Mouse (Mus musculus) kidney, adult 11 months (tissue): ENCODE data around the gene Chchd4.

Source experiments
- DNase-seq: peaks from one replicate; pipeline ENCODE4 v3.0.0; 2022

Gene Chchd4

DNA sequence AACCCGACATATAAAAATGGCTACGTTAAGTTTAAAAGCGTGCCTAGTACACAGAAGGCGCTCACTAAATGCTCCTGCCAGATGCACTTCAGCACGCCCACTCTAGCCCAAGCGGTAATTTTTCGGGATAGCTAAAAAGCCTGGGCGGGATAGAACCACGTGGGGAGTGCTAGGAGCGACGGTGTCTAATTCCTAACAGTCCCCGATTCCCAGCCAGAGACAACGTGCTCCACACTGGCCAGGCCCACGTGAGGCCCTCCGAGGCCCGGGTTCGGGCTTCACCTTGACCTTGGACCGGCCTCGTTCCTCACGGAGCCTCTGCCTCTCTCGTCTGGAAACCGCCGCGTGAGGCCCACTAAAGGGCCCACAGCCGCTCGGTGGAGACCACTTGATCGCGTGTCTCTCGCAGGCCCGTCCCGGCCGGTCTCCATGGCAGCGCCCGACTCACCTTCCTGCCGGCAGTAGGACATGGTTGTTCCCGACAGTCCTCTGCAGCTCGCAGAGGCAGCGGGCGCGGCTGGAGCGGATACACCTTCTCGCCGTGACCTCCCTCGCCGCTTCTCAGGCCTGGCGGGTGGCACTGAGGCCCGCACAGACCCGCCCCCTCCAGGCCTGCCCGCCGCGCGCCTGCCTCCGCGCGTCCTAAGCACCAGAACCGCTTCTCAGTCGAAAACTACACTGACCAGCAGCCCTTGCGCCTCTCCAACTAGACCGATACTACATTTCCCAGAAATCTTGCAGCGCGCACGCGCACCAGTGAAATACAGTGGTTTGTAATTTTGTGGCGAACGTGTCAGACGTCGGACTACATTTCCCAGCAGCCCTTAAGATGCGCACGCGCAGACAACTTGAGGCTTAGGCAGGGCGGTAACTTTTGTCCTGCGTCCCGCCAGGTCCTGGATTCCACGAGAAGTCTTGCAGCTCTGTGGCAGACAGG is at the start of gene Chchd4, which contains the start of gene Tmem43:
Gene Chchd4, minus strand, starts transcription at position 679 of the 937 bp plus-strand sequence.
Gene Tmem43, plus strand, starts transcription at position 836 of the 937 bp plus-strand sequence.
- peak; percentile 100 for DNase-seq

DNA sequence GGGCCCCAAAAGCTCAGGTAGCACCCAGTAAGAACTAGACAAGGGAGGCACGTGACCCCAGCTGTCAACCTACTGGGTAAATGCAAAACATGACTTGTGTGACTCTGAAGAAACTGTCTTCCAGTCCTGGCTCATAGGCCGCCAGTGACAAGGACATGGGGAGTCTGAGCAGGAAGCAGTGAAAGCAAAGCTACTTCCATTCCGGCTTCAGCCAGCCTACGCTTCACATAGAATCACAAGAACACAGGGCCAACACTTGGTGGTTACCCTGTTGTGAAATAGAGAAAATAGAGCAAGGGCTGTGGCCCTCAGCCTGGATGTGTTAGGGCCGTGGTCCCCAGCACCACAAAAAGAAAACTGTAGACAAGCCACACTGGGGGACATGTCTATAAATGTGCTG is 49.5 kb upstream of the Chchd4 start:
- DNase-seq, result no peak

DNA sequence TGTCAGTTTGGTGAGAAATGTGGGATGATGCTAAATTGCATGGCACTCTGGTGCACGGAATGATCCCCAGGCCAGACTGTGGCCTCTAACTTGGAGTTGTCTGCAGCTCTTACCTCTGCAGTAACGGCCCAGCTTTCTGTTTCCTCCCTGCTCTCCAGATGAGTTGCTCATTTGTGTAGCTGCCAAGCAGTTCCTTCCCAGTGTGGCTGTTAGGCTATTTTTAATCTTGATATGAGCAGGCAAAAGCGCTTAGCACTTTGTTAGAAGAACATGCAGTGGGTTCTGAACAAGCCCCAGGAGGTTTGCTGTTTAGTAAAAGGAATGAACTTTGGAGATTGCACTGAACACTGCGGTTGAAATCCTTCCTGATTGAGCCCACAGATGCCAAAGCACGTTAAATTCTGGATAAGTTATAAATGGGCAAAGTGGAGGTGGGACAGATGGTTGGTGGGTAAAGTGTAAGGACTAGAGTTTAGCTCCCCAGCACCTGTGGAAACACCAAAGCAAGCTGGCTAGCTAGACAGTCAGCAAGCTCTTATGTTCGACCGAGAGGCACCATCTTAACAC is 45.2 kb upstream of the Chchd4 start:
- no peak for DNase-seq

DNA sequence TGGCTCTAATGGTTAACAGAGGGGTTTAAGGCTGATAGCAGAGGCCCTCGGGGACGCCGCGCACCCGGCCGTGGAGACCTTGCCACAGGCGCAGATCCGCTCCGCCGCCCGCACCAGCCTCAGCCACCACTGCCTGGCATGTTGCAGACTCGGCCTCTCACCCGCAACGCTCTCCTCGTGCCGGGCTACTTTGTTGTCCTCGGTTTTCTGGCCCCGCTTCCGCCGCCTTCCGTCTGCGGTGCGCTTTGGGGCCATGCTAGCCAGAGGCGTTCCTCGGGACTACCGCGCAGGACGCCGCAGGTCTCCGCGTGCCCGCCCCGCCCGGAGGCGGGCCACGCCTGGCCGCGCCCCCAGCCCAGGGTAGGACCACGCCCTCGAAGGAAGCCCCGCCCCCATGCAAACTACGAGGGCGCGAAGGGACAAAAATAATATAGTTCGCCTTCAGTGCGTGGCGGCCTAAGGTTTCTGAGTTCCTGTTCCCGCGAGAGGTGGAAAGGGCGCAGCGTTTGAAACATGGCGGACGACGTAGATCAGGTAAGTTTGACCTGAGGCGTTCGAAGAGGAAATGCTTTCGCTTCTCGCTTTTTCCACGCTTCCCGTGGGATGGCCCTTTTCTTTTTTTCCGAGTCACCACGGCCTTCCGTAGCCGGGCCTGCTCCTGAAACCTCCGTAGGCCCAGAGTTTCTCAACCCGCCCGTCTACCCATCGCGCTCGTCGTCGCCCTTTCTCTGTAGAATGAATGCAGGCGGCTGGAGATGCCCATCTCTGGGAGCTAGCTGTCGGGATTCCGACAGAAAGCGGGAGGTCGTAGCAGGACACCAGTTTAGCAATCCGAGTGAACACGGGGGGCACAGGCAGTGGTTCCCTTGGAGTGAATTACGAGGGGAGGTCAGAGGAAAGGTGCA is 42.5 kb upstream of the Chchd4 start, which contains the start of the genes Xpc and Lsm3:
Gene Xpc, minus strand, starts transcription at position 344 of the 905 bp plus-strand sequence.
Gene Lsm3, plus strand, starts transcription at position 384 of the 905 bp plus-strand sequence.
- DNase-seq, result peak; percentile 97

DNA sequence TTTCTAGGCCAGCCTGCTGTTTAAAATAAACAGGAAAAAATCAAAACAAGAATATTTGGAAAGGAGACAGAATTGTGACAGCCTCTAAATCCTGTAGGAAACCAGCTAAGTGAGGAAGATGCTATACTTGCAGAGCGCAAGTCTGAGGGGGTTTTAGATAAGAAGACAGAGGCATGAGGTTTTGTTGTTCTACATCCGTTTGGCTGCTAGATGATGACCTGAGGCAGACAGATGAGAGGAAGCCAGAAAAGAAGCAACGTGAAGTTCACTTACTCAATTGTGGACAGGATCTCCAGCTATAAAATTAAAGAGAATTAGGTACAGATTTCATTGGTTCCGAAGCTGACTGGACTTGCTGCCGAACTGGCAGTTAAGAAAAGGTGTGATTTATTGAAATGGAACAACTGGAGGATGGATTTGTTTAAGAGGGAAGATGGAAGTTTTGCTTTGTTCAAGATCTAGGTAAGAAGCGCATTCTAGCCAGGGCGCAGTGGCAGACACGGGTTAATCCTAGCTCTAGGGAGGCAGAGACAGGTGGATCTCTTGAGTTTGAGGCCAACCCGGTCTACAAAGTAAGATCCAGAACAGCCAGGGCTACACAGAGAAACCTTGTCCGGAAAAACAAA is 41.5 kb upstream of the Chchd4 start:
- no peak for DNase-seq

DNA sequence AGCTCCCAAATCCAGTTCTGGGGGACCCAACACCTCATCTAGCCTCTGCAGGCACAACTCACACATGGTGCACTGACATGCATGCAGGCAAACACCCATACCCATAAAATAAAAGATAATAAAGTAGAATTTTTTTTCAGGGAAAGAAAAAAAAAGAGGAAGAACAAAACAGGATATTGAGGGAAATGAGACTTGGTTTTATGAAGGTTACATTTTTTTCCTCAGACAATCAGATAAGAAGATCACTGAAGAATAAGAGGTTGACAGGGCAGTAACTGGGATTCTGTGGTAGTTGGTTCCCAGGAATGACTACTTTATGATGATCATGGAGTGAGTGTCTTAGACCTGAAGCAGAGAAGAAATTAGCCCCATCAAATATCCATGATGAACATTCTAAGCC is 40.8 kb upstream of the Chchd4 start:
- no peak for DNase-seq

DNA sequence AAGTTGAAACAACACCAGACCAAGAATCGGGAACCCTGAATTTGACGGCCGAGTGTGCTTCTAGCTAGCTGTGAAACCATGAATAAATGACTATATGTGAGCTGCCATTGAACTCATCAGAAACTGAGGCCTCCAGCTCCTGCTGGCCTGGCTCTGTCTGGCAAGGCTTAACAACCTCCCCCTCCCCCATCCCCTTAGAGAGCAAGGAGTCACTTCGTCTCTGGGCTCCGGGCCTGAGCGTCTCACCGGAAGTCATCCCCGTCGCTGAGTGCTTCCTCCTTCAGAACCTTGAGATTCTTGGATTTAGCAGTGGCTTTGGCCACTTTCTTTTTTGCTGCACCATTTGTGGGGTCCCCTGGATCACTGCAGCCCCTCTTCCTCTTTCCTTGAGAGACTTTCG is 36.9 kb upstream of the Chchd4 start:
- DNase-seq, result no peak

DNA sequence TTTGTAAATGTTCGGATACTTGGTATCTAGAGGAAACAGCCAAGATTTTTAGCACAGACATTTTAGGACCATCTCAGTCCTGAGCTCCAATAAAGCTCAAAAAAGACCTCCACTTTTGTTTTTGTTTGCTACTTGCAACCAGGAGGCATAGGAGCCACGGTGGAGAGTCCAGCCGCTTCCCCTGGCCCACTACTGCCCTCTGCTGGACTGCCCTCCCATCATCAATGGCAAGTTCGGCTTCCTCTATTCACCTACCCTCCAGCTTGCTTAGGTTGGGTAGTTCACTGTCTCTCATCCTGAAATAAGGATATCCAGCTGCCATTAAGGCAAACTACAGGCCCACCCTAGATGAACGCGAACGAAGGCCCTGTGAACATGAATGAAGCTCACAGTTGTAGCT is 36.0 kb upstream of the Chchd4 start:
- DNase-seq, result peak; percentile 47

DNA sequence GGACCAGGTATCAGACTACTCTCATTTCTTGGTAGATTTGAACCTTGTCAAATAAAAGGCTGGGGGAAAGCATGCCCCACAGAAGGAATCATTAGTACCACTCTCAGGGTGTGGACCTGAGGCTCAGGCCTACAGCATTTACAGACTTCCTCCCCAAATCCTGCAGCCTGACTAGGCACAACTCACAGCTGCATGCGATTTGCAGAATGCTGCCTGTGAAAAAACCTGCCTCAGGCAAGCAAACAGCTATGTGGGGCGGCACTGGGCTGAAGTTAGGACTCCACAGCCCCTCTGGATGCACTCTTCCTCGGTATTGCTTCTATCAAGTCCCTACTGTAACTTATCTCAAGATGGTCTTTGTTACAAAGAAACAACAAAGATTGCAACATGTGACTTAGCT is 34.7 kb upstream of the Chchd4 start:
- no peak for DNase-seq

DNA sequence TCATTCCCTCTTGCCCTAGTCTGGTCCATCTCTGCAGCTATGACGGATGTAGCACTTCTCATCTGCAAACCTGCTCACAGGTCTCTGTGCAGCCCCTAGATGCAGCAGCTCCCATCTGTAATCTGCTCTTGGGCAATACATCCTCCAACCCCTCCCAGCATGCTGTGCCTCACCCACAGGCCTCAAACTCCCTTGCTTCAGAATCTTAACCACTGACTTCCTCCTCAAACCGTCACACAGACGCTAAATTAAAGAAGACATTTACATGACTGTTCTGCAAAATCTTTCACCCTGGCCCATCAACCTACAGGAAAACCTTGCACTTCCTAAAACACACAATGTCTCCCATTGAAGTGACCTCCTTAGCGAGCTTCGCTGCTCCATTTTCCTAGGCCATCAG is 32.7 kb upstream of the Chchd4 start:
- no peak for DNase-seq

DNA sequence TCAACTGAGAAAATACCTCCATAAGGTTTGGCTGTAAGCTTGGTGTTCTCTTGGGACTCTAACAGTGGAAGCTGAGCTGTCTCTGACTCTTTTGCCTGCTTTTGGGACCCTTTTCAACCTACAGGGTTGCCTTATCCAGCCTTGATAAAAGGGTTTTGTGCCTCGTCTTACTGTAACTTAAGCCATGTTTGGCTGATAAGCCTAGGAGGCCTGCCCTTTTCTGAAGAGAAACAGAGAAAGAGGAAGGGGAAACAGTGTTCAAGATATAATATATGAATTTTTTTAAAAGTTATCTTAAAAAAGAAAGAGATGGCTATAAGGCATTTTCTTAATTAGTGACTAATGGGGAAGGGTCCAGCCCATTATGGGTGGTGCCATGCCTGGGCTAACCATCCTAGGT is 30.0 kb upstream of the Chchd4 start:
- DNase-seq, result no peak

DNA sequence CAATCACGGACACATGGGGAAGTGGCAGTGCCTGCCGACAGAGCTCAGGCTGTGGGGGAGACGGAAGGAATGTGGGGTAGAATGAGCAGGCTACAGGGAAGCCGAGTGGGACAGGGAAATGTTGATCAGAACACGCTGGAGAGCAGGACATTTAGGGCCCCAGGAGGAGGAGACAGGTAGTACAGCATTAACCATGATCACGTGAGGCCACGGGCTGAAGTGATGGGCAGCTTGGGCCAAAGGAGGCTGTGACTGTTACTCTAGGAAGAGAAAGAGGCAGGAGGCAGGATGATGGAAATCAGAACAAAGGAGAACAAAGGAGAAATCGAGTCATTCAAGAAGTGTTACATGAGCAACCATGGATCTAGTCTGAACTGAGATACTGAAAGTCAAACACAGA is 21.2 kb upstream of the Chchd4 start:
- DNase-seq, result no peak

DNA sequence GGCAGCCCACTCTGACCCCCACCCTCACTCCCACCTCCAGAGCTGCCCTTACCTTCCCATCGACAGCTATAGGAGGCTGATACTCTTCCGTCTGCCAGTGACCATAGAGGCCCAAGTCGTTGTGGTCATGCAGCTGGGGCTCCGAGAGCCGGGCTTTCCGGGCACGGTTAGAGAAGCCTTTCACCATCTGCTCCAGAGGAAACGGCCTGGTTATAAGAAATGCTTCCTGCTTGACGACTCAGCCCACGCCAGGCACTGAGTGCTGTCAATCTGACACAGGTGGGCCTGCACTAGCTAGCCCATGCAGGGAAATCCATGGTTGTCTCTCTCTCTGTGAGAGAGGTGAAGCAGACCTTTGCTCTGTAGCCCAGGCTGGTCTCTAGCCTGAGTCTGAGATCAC is 19.7 kb upstream of the Chchd4 start:
- DNase-seq, result no peak

DNA sequence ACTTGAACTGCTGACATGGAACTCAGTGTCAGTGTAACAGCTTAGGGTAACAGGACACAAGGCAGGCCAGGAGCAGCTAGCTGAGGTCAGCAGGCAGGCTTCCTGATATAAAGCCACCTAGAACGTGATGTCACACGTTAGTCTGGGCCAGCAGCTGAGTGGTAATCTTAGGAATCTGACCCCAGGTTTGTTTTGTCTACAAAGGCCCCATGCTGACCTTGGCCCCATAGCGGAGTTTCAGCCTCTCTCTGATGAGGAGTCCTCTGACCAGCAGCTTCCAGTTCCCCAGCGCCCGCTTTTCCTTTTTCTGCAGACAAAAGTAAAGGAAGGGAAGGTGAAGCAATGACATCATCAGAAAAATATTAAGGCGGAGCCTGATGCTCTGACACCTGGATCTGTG is 17.7 kb upstream of the Chchd4 start:
- DNase-seq, result no peak

DNA sequence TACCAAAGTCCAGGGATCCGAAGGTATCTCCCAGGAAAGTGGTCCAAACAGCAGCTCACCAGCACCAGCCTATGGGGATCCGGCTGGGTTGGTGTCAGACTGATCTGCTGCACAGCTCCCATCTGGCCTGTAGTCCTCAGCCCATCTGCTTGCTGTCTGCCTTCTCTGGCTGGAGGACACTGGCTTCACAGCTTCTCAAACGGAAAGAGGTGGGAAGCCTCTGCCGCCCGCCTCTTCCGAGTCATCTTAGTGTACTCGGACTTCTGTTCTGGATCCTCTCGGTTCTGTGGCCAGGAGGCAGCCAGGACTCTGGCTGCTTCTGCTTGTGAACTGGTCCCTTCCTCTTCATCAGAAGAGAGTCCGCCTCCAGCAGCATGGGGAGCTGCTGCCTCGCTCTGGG is 16.5 kb upstream of the Chchd4 start:
- no peak for DNase-seq

DNA sequence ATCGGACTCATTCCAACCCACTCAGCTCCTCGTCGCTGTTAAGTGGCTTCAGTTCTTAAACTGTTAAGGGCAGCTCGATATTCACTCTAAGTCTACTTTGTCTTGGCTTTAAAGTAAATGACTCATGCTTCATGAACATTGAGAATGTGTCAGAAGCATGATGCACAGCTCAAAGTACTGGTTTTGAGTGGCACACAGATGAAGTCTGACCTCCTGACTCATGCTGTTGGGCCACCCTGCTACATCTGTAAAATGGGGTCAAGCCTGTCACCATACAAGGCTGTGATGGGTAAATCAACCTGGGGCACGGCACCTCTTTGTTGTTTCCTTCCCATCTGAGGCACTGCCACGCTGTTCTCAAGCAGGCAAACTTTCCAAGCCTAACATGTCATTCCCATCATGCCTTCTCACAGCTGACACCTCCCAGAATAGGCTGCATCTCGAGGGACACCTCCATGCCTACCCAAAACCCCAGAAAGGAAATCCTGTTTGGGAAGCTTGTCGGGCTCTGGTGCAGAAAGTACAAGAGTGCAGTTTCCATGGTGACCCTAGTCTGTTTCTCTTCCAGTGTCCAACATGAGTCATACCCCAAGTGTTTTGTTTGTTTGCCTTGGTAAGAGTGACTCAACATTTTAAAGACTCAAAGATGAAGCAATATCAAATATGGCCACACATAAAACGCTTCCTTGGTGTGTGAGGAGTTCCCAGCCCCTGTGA is 15.3 kb upstream of the Chchd4 start:
- DNase-seq, result no peak

DNA sequence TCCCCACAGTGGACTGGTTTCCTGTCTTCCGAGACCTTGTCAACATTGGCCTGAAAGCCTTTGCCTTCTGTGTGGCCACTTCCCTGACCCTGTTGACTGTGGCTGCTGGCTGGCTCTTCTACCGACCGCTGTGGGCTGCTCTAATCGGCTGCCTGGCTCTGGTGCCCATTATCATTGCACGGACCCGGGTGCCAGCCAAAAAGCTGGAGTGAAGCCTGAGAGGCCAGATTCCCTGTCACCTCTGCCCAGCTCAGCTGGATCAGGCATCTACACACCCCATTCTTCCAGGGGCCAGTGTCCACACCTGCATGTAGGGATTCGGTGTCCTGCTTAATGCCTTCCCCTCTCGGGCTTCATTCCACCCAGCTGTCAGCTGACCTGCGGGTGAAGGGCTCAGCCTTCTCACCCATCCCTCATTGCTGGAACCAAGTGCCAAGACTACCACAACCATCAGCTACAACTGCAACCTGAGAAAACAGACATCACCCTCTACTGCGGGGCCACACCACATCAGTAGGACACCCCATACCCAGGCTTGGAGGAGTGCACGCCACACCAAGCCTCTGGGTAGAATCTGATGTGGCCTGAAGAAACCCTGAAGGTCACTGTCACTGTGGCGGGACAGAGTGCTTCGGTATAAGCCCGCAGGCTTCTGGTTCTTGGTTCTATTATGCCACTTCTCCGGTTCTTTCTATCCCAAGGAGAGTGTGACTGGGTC is 13.5 kb upstream of the Chchd4 start:
- no peak for DNase-seq

DNA sequence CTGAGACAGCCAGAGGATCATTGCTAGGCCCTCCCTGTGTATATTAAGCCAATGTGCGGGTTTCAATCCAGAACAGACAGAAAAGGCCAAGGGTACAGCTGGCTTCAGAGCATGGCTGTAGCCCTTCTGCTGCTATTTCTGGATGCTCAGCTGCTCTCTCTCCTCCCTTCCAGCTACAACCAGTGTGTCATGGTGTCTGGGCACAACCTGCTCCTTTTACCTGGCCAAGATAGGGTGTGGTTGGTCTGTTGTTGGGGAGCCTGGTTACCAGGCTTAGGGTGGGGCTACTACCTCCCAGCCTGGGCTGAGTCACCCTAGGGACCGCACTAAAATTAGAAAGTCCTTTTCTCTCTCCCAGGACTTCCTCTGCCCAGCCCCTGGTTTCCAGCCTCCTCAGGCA is 10.0 kb upstream of the Chchd4 start:
- no peak for DNase-seq

DNA sequence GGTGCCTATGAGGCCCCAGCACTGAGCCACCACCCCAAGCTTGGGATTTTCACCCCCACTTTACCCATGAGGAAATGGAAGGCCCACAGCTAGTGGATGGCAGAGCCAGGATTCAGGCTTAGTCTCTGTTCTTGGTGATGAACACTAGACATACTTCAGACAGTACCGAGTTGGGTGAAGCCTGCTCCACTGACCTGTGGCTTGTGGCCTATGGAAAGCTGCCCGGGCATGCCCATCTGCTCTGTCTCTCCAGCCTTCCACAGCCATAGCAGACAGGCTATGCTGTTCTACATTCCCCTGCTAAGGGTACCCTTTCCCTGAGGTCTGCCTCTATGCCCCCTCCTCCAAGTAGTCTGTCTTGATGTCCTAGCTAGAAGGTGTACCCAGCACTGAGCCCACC is 3.2 kb upstream of the Chchd4 start:
- DNase-seq, result no peak

DNA sequence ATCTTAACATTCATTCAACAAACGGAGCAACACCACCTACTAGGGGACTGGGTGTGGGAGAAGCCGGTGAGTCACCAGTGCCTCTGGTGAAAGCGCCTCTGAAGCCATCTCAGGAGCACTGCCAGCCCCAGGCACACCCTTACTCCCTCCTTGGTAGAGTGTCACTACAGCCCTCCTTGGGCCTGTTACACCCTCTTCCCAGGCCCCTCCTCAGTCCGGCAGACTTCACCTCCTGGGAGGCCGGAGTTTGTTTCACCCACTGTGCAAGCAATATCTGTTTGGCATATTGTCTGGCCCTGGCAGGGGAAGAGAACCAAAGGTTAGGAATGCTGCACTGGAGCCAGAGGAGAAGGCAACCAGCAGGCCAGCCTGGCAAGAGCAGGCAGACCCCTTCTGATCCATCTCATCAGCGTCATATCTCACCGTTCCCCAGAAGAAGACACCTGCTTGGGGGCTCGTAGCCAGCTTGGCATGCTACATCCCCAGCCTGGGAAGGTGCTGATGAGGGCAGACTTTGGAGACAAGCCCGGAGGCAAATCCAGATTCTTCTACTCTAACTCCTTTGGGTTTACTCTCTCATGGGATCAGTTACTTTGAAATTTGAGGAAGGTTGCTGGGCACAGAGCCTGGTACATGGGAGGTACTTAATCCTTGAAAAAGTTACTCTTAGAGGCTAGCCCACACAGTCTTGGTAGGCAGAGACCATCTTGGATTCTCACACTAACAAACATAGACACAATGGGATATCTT is 1.3 kb upstream of the Chchd4 start:
- DNase-seq, result no peak
